Mouse (Mus musculus) myocyte (in vitro differentiated cells): ENCODE data around the gene Mboat2.

Experiments used
- CEBPB ChIP-seq: IDR thresholded peaks from 2 replicates; pipeline ENCODE4 v1.6.1; 2011; ENCODE audit warnings: mild to moderate bottlenecking, moderate library complexity; ENCODE audit not compliant: poor library complexity, insufficient read depth, severe bottlenecking
- MAX ChIP-seq: IDR thresholded peaks from one replicate; pipeline ENCODE4 v1.6.1; 2011; ENCODE audit warnings: low read depth, mild to moderate bottlenecking, control low read depth
- MYOG ChIP-seq, 3 experiments: IDR thresholded peaks; one replicate each; pipeline ENCODE4 v1.6.1; 2011; ENCODE audit warnings: control low read depth in 2 of 3, low read depth in 2 of 3, mild to moderate bottlenecking in 2 of 3; ENCODE audit not compliant: insufficient read length in 2 of 3, control insufficient read depth in 1 of 3, insufficient read depth in 1 of 3
- POLR2A ChIP-seq: IDR thresholded peaks from one replicate; pipeline ENCODE4 v1.6.1; 2011; ENCODE audit warnings: low read depth, mild to moderate bottlenecking, control low read depth, moderate library complexity; ENCODE audit not compliant: insufficient read length
- TCF12 ChIP-seq: IDR thresholded peaks from one replicate; pipeline ENCODE4 v1.6.1; 2011; ENCODE audit warnings: mild to moderate bottlenecking, control low read depth; ENCODE audit not compliant: poor library complexity, insufficient read depth, severe bottlenecking
- USF1 ChIP-seq: IDR thresholded peaks from one replicate; pipeline ENCODE4 v1.6.1; 2011; ENCODE audit warnings: low read depth, mild to moderate bottlenecking, control low read depth, moderate library complexity

DNA sequence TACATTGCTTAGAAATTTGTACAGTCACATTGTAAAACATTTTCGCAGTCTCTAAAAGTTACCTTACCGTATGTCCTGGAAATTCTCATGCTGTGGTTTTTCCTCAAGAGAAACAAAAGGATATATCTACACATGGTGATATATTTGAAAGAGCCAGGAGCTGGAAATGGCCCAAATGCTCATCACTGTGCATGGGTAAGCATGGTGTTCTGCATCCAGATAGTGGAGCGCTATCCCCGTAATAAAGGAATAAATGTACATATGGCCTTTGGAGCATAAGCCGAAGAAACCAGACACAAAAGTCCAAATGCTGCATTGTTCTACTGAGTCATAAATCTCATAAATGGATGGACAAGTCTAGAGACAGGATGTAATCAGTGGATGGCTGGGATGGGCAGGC is 72.1 kb downstream of the Mboat2 start:
- no peak for TF ChIP-seq TCF12
- no peak for TF ChIP-seq MYOG (IDR thresholded peaks at IDR 0.05; ENCODE audit: control insufficient read depth in 1 of 3, insufficient read depth in 1 of 3, insufficient read length in 2 of 3, low read depth in 2 of 3)
- no peak for TF ChIP-seq MAX
- TF ChIP-seq USF1, result no peak
- TF ChIP-seq CEBPB, result no peak
- no peak for TF ChIP-seq POLR2A
